Mouse (Mus musculus): ENCODE measurements around the gene Nuak2.

Nuak2 gene

GRCm38 (mm10) chr1:132298801-132299464 is 17.0 kb upstream of the Nuak2 start:
- DNase-seq, result peak; percentile 37

GRCm38 (mm10) chr1:132299744-132300143 is 16.2 kb upstream of the Nuak2 start:
- peak; percentile 57 for DNase-seq

GRCm38 (mm10) chr1:132301242-132301641 is 14.7 kb upstream of the Nuak2 start:
- DNase-seq, result no peak

GRCm38 (mm10) chr1:132302341-132302866 is 13.5 kb upstream of the Nuak2 start:
- DNase-seq, result no peak

GRCm38 (mm10) chr1:132304618-132305214 is 11.2 kb upstream of the Nuak2 start:
- no peak for DNase-seq

- peak; percentile 59 for DNase-seq
Observed at GRCm38 (mm10) chr1:132306160-132306559, 9.8 kb upstream of the Nuak2 start.

GRCm38 (mm10) chr1:132306808-132307207 is 9.1 kb upstream of the Nuak2 start:
- no peak for DNase-seq

GRCm38 (mm10) chr1:132307962-132308361 is 8.0 kb upstream of the Nuak2 start:
- DNase-seq, result no peak

- no peak for DNase-seq
Observed at GRCm38 (mm10) chr1:132308674-132309073, 7.3 kb upstream of the Nuak2 start.

- no peak for DNase-seq
Observed at GRCm38 (mm10) chr1:132310754-132311153, 5.2 kb upstream of the Nuak2 start.

GRCm38 (mm10) chr1:132311174-132311859 is 4.6 kb upstream of the Nuak2 start:
- DNase-seq, result no peak

- no peak for DNase-seq
Observed at GRCm38 (mm10) chr1:132312043-132312442, 3.9 kb upstream of the Nuak2 start.

- DNase-seq, result peak; percentile 73
Observed at GRCm38 (mm10) chr1:132312703-132313102, 3.2 kb upstream of the Nuak2 start.

GRCm38 (mm10) chr1:132316625-132316994 is 684 bp downstream of the Nuak2 start:
- no peak for DNase-seq

- DNase-seq, result no peak
Observed at GRCm38 (mm10) chr1:132317413-132317812, 1.5 kb downstream of the Nuak2 start.

GRCm38 (mm10) chr1:132317894-132318863 is 2.3 kb downstream of the Nuak2 start:
- DNase-seq, result no peak

- DNase-seq, result peak; percentile 78
Observed at GRCm38 (mm10) chr1:132319242-132319641, 3.3 kb downstream of the Nuak2 start.

GRCm38 (mm10) chr1:132321821-132322580 is 6.1 kb downstream of the Nuak2 start:
- DNase-seq, result no peak

GRCm38 (mm10) chr1:132322711-132323542 is 7.0 kb downstream of the Nuak2 start:
- no peak for DNase-seq

GRCm38 (mm10) chr1:132326777-132327176 is 10.9 kb downstream of the Nuak2 start:
- no peak for DNase-seq

- no peak for DNase-seq
Observed at GRCm38 (mm10) chr1:132327477-132327876, 11.6 kb downstream of the Nuak2 start.
